Mouse (Mus musculus) bone marrow macrophage, adult 2 months (primary cell): ENCODE results near the gene Tas2r119.

Experiments used
- CTCF ChIP-seq: IDR thresholded peaks from 2 replicates; pipeline ENCODE4 v1.5.1; 2012; ENCODE audit warnings: low read depth, mild to moderate bottlenecking, low read length, moderate library complexity
- POLR2A ChIP-seq: IDR thresholded peaks from 2 replicates; pipeline ENCODE4 v1.6.1; 2012; ENCODE audit warnings: mild to moderate bottlenecking, low read depth, low read length, borderline replicate concordance

DNA sequence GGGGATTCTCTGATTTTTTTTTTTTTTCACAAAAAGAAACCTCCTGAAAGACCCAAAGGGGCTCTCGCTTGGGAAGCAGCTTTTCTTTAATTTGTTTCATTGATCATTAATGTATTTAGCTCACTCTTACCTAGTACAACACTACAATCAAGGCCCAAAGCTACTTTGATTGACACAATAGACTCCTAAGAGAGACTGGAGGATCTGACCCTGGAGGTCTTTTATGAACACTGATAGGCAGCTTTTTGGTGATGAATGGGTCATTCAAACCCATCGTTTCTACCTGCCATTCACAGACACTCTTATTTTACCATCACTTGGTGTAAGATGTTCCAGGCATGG, 4.1 kb upstream of the Tas2r119 start:
- TF ChIP-seq POLR2A = no peak
- TF ChIP-seq CTCF = no peak
